Mouse (Mus musculus) thymus, adult 2 months (tissue): ENCODE data around the gene Fyttd1.

Source experiments
- CTCF ChIP-seq: fragments of 200-500 bp; IDR thresholded peaks from 2 replicates; pipeline ENCODE4 v1.5.1; 2012; ENCODE audit warnings: mild to moderate bottlenecking, control low read depth, low read length, moderate library complexity, borderline replicate concordance; ENCODE audit not compliant: control insufficient read depth, poor library complexity, insufficient read depth; ENCODE audit errors: extremely low read depth
- POLR2A ChIP-seq: fragments of 200-500 bp; IDR thresholded peaks from 2 replicates; pipeline ENCODE4 v1.6.1; 2012; ENCODE audit warnings: mild to moderate bottlenecking, low read length, control low read depth, moderate library complexity; ENCODE audit not compliant: control insufficient read depth, poor library complexity, insufficient read depth; ENCODE audit errors: extremely low read depth

GRCm38 (mm10) chr16:32873366-32873765 is 3.9 kb upstream of the Fyttd1 start:
- TF ChIP-seq CTCF (no peak), POLR2A (no peak)
